Comparison of ENCODE assay signal across 8 mouse cellular contexts in genomic region chr6:71632829-71633662, GRCm38 (mm10). TPM values are rescaled to one million over a fixed set of nuclear protein-coding genes. Genes with fewer than 3 reads are reported as not detected.
DNase-seq lines count a peak whose midpoint lies in the region; ATAC-seq and TF ChIP-seq lines count a peak whose summit lies in the region.

Gene Kdm3a, minus strand, starts transcription at chr6:71632990.

- peak within 1 kb of the TSS; percentile 80 for H3K4me2 ChIP-seq in embryonic facial prominence, embryonic 13.5 days
- peak within 1 kb of the TSS; percentile 80 for H3K4me2 ChIP-seq in limb, embryonic 12.5 days
- H3K4me2 ChIP-seq in midbrain, embryonic 15.5 days = peak within 1 kb of the TSS; percentile 77

- H3K4me3 ChIP-seq in embryonic facial prominence, embryonic 13.5 days = peak within 1 kb of the TSS; percentile 83
- H3K4me3 ChIP-seq in kidney, adult 2 months (ENCODE audit: insufficient read depth, low read depth, low read length) = peak within 1 kb of the TSS; percentile 86
- H3K4me3 ChIP-seq in limb, embryonic 12.5 days (replicated peaks) = peak within 1 kb of the TSS; percentile 82
- H3K4me3 ChIP-seq in midbrain, embryonic 15.5 days = peak within 1 kb of the TSS; percentile 90
- peak within 1 kb of the TSS; percentile 86 for H3K4me3 ChIP-seq in spleen, adult 2 months (ENCODE audit: extremely low read depth, insufficient read depth, insufficient read length)

- peaks cover 16% of the 10 kb centered on the region for H3K4me1 ChIP-seq in embryonic facial prominence, embryonic 13.5 days
- H3K4me1 ChIP-seq in kidney, adult 2 months (ENCODE audit: control insufficient read depth, insufficient read depth, low read length) = no peaks in the 10 kb centered on the region
- H3K4me1 ChIP-seq in limb, embryonic 12.5 days (replicated peaks) = peaks cover 25% of the 10 kb centered on the region
- H3K4me1 ChIP-seq in midbrain, embryonic 15.5 days = peaks cover 31% of the 10 kb centered on the region
- H3K4me1 ChIP-seq in spleen, adult 2 months (ENCODE audit: control insufficient read depth, insufficient read depth, insufficient read length) = no peaks in the 10 kb centered on the region; the same call in none of the 2 replicates

- WGBS in embryonic facial prominence, embryonic 13.5 days = under 1% methylated on average over 63 of the region's 63 CpGs
- under 1% methylated on average over 63 of the region's 63 CpGs for WGBS in kidney, adult 2 months
- under 1% methylated on average over 59 of the region's 63 CpGs for WGBS in limb, embryonic 12.5 days
- under 1% methylated on average over 63 of the region's 63 CpGs for WGBS in midbrain, embryonic 15.5 days
- under 1% methylated on average over 63 of the region's 63 CpGs for WGBS in spleen, adult 2 months

- TF ChIP-seq POLR2A in kidney, adult 2 months (IDR thresholded peaks at IDR 0.05; ENCODE audit: low read depth, low read length) = peak; percentile 79
- peak; percentile 74 for TF ChIP-seq POLR2A in spleen, adult 2 months (IDR thresholded peaks at IDR 0.05; ENCODE audit: low read depth, low read length)

- H3K9ac ChIP-seq in embryonic facial prominence, embryonic 13.5 days = peak within 1 kb of the TSS; percentile 91
- peak within 1 kb of the TSS; percentile 78 for H3K9ac ChIP-seq in limb, embryonic 12.5 days (replicated peaks)
- H3K9ac ChIP-seq in midbrain, embryonic 15.5 days = peak within 1 kb of the TSS; percentile 81

- no peaks in the 10 kb centered on the region for H3K9me3 ChIP-seq in embryonic facial prominence, embryonic 13.5 days
- no peaks in the 10 kb centered on the region for H3K9me3 ChIP-seq in limb, embryonic 12.5 days
- no peaks in the 10 kb centered on the region for H3K9me3 ChIP-seq in midbrain, embryonic 15.5 days

- peaks cover 14% of the 10 kb centered on the region for H3K27me3 ChIP-seq in embryonic facial prominence, embryonic 13.5 days
- H3K27me3 ChIP-seq in kidney, adult 2 months (replicated peaks; ENCODE audit: control insufficient read depth, insufficient read depth, low read length) = no peaks in the 10 kb centered on the region
- H3K27me3 ChIP-seq in limb, embryonic 12.5 days = 0 out of 2 replicates have a peak, but pooled peaks cover 3% of the 10 kb centered on the region
- no peaks in the 10 kb centered on the region; the same call in 1 of the 2 replicates for H3K27me3 ChIP-seq in midbrain, embryonic 15.5 days (replicated peaks)
- no peaks in the 10 kb centered on the region; the same call in 1 of the 2 replicates for H3K27me3 ChIP-seq in spleen, adult 2 months (ENCODE audit: control insufficient read depth, insufficient read depth, low read length)

- peak within 1 kb of the TSS; percentile 100 for H3K27ac ChIP-seq in embryonic facial prominence, embryonic 13.5 days
- peak within 1 kb of the TSS; percentile 98 for H3K27ac ChIP-seq in kidney, adult 2 months (ENCODE audit: insufficient read depth, low read depth, low read length)
- H3K27ac ChIP-seq in limb, embryonic 12.5 days = peak within 1 kb of the TSS; percentile 99
- H3K27ac ChIP-seq in midbrain, embryonic 15.5 days = peak within 1 kb of the TSS; percentile 100
- peak within 1 kb of the TSS; percentile 100 for H3K27ac ChIP-seq in spleen, adult 2 months (ENCODE audit: insufficient read depth, low read length)

- TF ChIP-seq CTCF in kidney, adult 2 months (conservative IDR thresholded peaks at IDR 0.05; ENCODE audit: insufficient read depth, insufficient read length, low read depth, low read length) = peak; percentile 53; the same call in 1 of the 2 replicates
- TF ChIP-seq CTCF in spleen, adult 2 months (IDR thresholded peaks at IDR 0.05; ENCODE audit: extremely low read depth, insufficient read depth, insufficient read length, insufficient replicate concordance) = peak; percentile 34; the same call in 1 of the 2 replicates

- ATAC-seq in embryonic facial prominence, embryonic 13.5 days (ENCODE audit: insufficient number of reproducible peaks, insufficient read depth, low FRiP score, low TSS enrichment, low read depth) = peak; percentile 98
- peak; percentile 97 for ATAC-seq in limb, embryonic 12.5 days (ENCODE audit: insufficient number of reproducible peaks, insufficient read depth, low FRiP score, low TSS enrichment, low read depth)
- peak; percentile 98 for ATAC-seq in midbrain, embryonic 15.5 days (replicated peaks)

- peaks cover 9% of the 10 kb centered on the region for H3K36me3 ChIP-seq in embryonic facial prominence, embryonic 13.5 days
- H3K36me3 ChIP-seq in kidney, adult 2 months (ENCODE audit: control insufficient read depth, insufficient read depth, low read length) = no peaks in the 10 kb centered on the region
- peaks cover 23% of the 10 kb centered on the region for H3K36me3 ChIP-seq in limb, embryonic 12.5 days
- H3K36me3 ChIP-seq in midbrain, embryonic 15.5 days (replicated peaks) = no peaks in the 10 kb centered on the region
- peaks cover 6% of the 10 kb centered on the region for H3K36me3 ChIP-seq in spleen, adult 2 months (ENCODE audit: control insufficient read depth, insufficient read depth, low read length)

- peak; percentile 99 for DNase-seq in 3134 (ENCODE audit: extremely low read depth, insufficient read length, low spot score)
- DNase-seq in adrenal gland, postnatal 36 days = peak; percentile 98 to 99
- peak; percentile 98 to 99 for DNase-seq in heart, adult 18-20 months
- peak; percentile 99 for DNase-seq in kidney, adult 2 months
- peak; percentile 98 to 99 for DNase-seq in spleen, adult 2 months (ENCODE audit: low read depth in 1 of 2, low spot score in 2 of 2)

RNA-seq across cellular contexts. Expression of gene Kdm3a, which starts in this region (rescaled TPM):
- total RNA-seq in adrenal gland, postnatal 36 days (2021) = 10 to 100 TPM; 29.7 to 31.3 TPM
- polyA plus RNA-seq in embryonic facial prominence, embryonic 13.5 days (2015; fragmentation: Nextera tagmentation; extraction: Ambion mirVana) = 52.8 and 56.4 TPM in 2 replicates
- 10 to 100 TPM; 17.4 to 21.0 TPM for total RNA-seq in heart, adult 18-20 months (2021)
- polyA plus RNA-seq in kidney, adult 2 months (2012; rRNA removed) = 9.5 and 10.9 TPM in 2 replicates
- 75.0 and 78.0 TPM in 2 replicates for polyA plus RNA-seq in limb, embryonic 12.5 days (2016; fragmentation: Nextera tagmentation; extraction: Ambion mirVana)
- 44.7 and 46.5 TPM in 2 replicates for polyA plus RNA-seq in midbrain, embryonic 15.5 days (2015; fragmentation: Nextera tagmentation; extraction: Ambion mirVana)
- polyA plus RNA-seq in spleen, adult 2 months (2012; rRNA removed) = 8.1 and 9.9 TPM in 2 replicates

Comparison
In these comparisons a context has a peak if more than half of its experiments do, and no peak if none do; other contexts are left out.
1. Peak in every context shown above with its lines: DNase-seq, ATAC-seq, H3K4me3 ChIP-seq and H3K27ac ChIP-seq.